Mouse (Mus musculus) cortical plate, adult 2 months (tissue): ENCODE results near the gene Pdhx.

Experiments
- CTCF ChIP-seq: fragments of 200-500 bp; IDR thresholded peaks from 2 replicates; pipeline ENCODE4 v1.5.1; 2011; ENCODE audit warnings: mild to moderate bottlenecking, control low read depth, low read length; ENCODE audit not compliant: insufficient read depth; ENCODE audit errors: extremely low read depth
- POLR2A ChIP-seq: fragments of 200-500 bp; IDR thresholded peaks from 2 replicates; pipeline ENCODE4 v1.6.1; 2011; ENCODE audit warnings: mild to moderate bottlenecking, low read length, control low read depth; ENCODE audit not compliant: insufficient read depth; ENCODE audit errors: extremely low read depth

- TF ChIP-seq POLR2A = no peak
- TF ChIP-seq CTCF = no peak
Measured at GRCm38 (mm10) chr2:102980870-102981269, 92.4 kb downstream of the Pdhx start.
